Mouse (Mus musculus): ENCODE data around the gene Slc16a2. TPM values are rescaled to one million over a fixed set of nuclear protein-coding genes. Genes with fewer than 3 reads are reported as not detected.

The Slc16a2 gene
- polyA plus RNA-seq, 1 experiment = 12.3 TPM

- H3K4me1 ChIP-seq (ENCODE audit: control insufficient read depth, insufficient read depth, low read length) = no peaks in the 10 kb centered on the region
- H3K27ac ChIP-seq (ENCODE audit: insufficient read depth, low read length) = no peak overlapping the region
- TF ChIP-seq POLR2A (IDR thresholded peaks at IDR 0.05; ENCODE audit: borderline replicate concordance, insufficient read depth, low read length) (no peak), CTCF (IDR thresholded peaks at IDR 0.05; ENCODE audit: borderline replicate concordance, insufficient read depth, low read depth, low read length) (no peak)
- H3K27me3 ChIP-seq (ENCODE audit: control insufficient read depth, insufficient read depth, low read length) = no peaks in the 10 kb centered on the region
- no peak overlapping the region for H3K4me3 ChIP-seq (replicated peaks; ENCODE audit: insufficient read depth, low read depth, low read length)
- no peak for DNase-seq
- WGBS = 63% methylated on average over 2 of the region's 2 CpGs
Measured at GRCm38 (mm10) chrX:103785681-103786080, 36.1 kb downstream of the Slc16a2 start.

- Histone ChIP-seq H3K4me1 (ENCODE audit: control insufficient read depth, insufficient read depth, low read length) (no peaks in the 10 kb centered on the region), H3K27me3 (ENCODE audit: control insufficient read depth, insufficient read depth, low read length) (no peaks in the 10 kb centered on the region), H3K4me3 (replicated peaks; ENCODE audit: insufficient read depth, low read depth, low read length) (no peak overlapping the region), H3K27ac (ENCODE audit: insufficient read depth, low read length) (no peak overlapping the region)
- TF ChIP-seq CTCF (IDR thresholded peaks at IDR 0.05; ENCODE audit: borderline replicate concordance, insufficient read depth, low read depth, low read length) (no peak), POLR2A (IDR thresholded peaks at IDR 0.05; ENCODE audit: borderline replicate concordance, insufficient read depth, low read length) (no peak)
- no peak for DNase-seq
Measured at GRCm38 (mm10) chrX:103776412-103776811, 45.4 kb downstream of the Slc16a2 start.

GRCm38 (mm10) chrX:103746197-103746596, 75.6 kb downstream of the Slc16a2 start:
- H3K4me3 ChIP-seq (replicated peaks; ENCODE audit: insufficient read depth, low read depth, low read length) = no peak overlapping the region
- TF ChIP-seq CTCF (IDR thresholded peaks at IDR 0.05; ENCODE audit: borderline replicate concordance, insufficient read depth, low read depth, low read length) = no peak
- no peak for TF ChIP-seq POLR2A (IDR thresholded peaks at IDR 0.05; ENCODE audit: borderline replicate concordance, insufficient read depth, low read length)
- 96% methylated on average over 1 of the region's 1 CpGs for whole genome bisulfite sequencing
- DNase-seq = no peak
- H3K27me3 ChIP-seq (ENCODE audit: control insufficient read depth, insufficient read depth, low read length) = no peaks in the 10 kb centered on the region
- no peak overlapping the region for H3K27ac ChIP-seq (ENCODE audit: insufficient read depth, low read length)
- H3K4me1 ChIP-seq (ENCODE audit: control insufficient read depth, insufficient read depth, low read length) = no peaks in the 10 kb centered on the region

GRCm38 (mm10) chrX:103744171-103745039, 77.4 kb downstream of the Slc16a2 start:
- TF ChIP-seq POLR2A (IDR thresholded peaks at IDR 0.05; ENCODE audit: borderline replicate concordance, insufficient read depth, low read length) (no peak), CTCF (IDR thresholded peaks at IDR 0.05; ENCODE audit: borderline replicate concordance, insufficient read depth, low read depth, low read length) (no peak)
- 39% methylated on average over 7 of the region's 7 CpGs for WGBS
- Histone ChIP-seq H3K27ac (ENCODE audit: insufficient read depth, low read length) (no peak overlapping the region), H3K4me1 (ENCODE audit: control insufficient read depth, insufficient read depth, low read length) (no peaks in the 10 kb centered on the region), H3K27me3 (ENCODE audit: control insufficient read depth, insufficient read depth, low read length) (no peaks in the 10 kb centered on the region), H3K4me3 (replicated peaks; ENCODE audit: insufficient read depth, low read depth, low read length) (no peak overlapping the region)
- DNase-seq = no peak

GRCm38 (mm10) chrX:103742057-103742315, 79.8 kb downstream of the Slc16a2 start:
- no peak for DNase-seq
- TF ChIP-seq POLR2A (IDR thresholded peaks at IDR 0.05; ENCODE audit: borderline replicate concordance, insufficient read depth, low read length) = no peak
- TF ChIP-seq CTCF (IDR thresholded peaks at IDR 0.05; ENCODE audit: borderline replicate concordance, insufficient read depth, low read depth, low read length) = no peak
- no peaks in the 10 kb centered on the region for H3K4me1 ChIP-seq (ENCODE audit: control insufficient read depth, insufficient read depth, low read length)
- WGBS = 53% methylated on average over 2 of the region's 2 CpGs
- H3K4me3 ChIP-seq (replicated peaks; ENCODE audit: insufficient read depth, low read depth, low read length) = no peak overlapping the region
- no peaks in the 10 kb centered on the region for H3K27me3 ChIP-seq (ENCODE audit: control insufficient read depth, insufficient read depth, low read length)
- H3K27ac ChIP-seq (ENCODE audit: insufficient read depth, low read length) = no peak overlapping the region

GRCm38 (mm10) chrX:103741215-103742056, 80.3 kb downstream of the Slc16a2 start:
- no peak for DNase-seq
- no peaks in the 10 kb centered on the region for H3K4me1 ChIP-seq (ENCODE audit: control insufficient read depth, insufficient read depth, low read length)
- TF ChIP-seq CTCF (IDR thresholded peaks at IDR 0.05; ENCODE audit: borderline replicate concordance, insufficient read depth, low read depth, low read length) = no peak
- TF ChIP-seq POLR2A (IDR thresholded peaks at IDR 0.05; ENCODE audit: borderline replicate concordance, insufficient read depth, low read length) = no peak
- no peak overlapping the region for H3K27ac ChIP-seq (ENCODE audit: insufficient read depth, low read length)
- no peaks in the 10 kb centered on the region for H3K27me3 ChIP-seq (ENCODE audit: control insufficient read depth, insufficient read depth, low read length)
- H3K4me3 ChIP-seq (replicated peaks; ENCODE audit: insufficient read depth, low read depth, low read length) = no peak overlapping the region
- WGBS = 33% methylated on average over 8 of the region's 13 CpGs

GRCm38 (mm10) chrX:103734041-103734625, 87.7 kb downstream of the Slc16a2 start:
- H3K27ac ChIP-seq (ENCODE audit: insufficient read depth, low read length) = no peak overlapping the region
- no peaks in the 10 kb centered on the region for H3K4me1 ChIP-seq (ENCODE audit: control insufficient read depth, insufficient read depth, low read length)
- H3K27me3 ChIP-seq (ENCODE audit: control insufficient read depth, insufficient read depth, low read length) = no peaks in the 10 kb centered on the region
- no peak for DNase-seq
- no peak for TF ChIP-seq POLR2A (IDR thresholded peaks at IDR 0.05; ENCODE audit: borderline replicate concordance, insufficient read depth, low read length)
- TF ChIP-seq CTCF (IDR thresholded peaks at IDR 0.05; ENCODE audit: borderline replicate concordance, insufficient read depth, low read depth, low read length) = no peak
- 73% methylated on average over 7 of the region's 7 CpGs for WGBS
- no peak overlapping the region for H3K4me3 ChIP-seq (replicated peaks; ENCODE audit: insufficient read depth, low read depth, low read length)

Measured in cerebellum, adult 2 months (tissue).